Mouse (Mus musculus): ENCODE results near the gene Nr2f1.

Nr2f1 gene

DNA sequence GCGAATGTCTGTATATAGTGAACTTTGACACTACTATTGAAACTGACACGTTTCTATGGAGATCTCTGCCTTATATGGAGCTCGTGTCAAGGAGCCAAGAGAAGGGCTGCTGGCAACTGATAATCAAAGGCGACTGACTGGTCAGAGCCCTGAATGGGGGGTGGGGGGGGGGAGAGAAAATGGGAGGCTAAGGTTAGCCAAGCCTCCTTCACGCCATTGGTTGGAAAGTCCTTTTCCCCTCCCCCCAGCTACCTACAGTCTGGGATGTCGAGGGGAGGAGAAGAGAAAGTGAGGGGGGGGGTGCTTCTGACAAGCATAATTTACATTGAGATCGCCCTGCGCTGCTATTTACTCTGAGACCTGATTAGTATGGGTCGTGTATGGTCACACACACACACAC is 850 bp upstream of the Nr2f1 start:
- DNase-seq (ENCODE audit: low read depth, low spot score), result peak; percentile 96

DNA sequence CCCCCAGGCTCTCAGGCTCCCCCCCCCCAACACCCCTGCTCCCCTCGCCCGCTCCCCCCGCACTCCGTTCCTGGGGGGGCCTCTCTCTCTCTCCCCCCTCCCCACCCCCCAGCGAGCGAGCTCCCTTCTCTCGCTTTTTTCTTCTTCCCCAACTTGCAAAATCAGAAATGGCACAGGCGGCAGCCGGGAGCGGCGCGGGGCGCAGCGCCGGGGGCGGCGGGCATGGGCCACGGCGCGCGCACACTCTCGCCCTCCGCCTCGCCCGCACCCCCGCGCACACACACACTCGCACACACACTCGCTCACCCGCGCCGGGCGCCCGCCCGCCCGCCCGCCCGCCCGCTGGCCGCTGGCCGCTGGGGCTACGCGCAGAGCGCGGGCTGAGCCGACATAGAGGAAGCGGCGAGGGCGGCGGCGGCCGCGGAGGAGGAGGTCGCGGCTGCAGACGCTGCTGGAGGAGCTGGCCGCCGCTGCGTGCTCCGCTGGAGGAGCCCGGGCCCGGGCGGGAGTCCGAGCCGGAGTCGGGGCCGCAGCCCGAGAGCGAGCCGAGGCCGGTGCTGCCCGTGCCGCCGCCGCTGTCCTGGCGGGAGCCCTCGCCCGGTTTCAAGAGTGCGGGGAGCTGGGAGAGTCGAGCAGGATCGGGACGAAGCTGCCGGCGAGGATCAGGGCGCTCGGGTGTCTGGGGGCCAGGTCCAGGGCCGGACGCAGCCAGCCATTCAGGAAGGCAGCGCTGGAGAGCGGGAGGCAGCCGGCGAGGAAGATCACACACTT is 501 bp downstream of the Nr2f1 start:
- DNase-seq (ENCODE audit: low read depth, low spot score), result peak; percentile 67

DNA sequence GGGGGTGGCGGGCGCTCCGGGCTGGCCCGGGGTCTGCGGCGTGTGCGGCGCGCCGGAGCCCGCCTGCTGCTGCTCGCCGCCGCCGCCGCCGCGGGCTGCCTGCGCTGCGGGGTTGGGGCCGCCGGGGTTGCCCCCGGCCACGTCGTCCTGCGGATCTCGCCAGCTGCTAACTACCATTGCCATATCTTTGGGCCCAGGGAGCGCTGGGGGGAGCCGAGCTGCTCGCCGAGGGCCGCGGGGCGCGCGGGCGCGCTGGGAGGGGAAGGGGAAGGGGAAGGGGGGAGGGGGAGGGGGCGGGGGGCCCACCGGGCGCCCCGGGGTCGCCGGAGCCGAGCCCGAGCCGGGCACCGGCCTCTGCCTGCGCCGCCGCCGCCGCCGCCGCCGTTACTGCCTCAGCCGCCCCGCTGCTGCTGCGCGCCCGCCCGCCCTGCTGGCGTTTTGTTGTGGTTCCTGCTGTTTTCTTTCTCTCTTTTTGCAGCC is 1.1 kb downstream of the Nr2f1 start:
- DNase-seq (ENCODE audit: low read depth, low spot score), result no peak

DNA sequence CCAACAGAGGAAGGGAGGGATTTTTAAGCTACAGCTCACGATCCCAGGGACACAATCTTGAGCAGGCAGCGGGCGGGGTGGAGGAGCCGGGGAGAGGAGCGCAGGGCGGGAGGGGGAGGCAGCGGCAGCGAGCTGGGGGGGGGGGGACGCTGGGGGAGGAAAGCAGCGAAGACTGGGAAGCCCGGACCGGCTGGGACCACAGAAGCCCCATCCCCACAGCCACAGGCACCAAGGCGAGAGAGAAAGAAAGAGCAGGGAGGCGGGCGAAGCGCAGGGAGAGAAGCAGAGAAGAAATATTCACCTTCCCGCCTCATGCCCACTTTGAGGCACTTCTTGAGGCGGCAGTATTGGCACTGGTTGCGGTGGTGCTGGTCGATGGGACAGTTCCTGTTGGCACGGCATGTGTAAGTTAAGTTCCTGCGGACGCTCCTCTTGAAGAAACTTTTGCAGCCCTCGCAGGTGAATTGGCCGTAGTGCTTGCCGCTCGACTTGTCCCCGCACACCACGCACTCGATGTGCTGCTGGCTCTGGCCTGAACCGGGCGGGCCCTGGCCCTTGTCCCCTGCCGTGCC is 1.7 kb downstream of the Nr2f1 start:
- peak; percentile 80 for DNase-seq (ENCODE audit: low read depth, low spot score)

DNA sequence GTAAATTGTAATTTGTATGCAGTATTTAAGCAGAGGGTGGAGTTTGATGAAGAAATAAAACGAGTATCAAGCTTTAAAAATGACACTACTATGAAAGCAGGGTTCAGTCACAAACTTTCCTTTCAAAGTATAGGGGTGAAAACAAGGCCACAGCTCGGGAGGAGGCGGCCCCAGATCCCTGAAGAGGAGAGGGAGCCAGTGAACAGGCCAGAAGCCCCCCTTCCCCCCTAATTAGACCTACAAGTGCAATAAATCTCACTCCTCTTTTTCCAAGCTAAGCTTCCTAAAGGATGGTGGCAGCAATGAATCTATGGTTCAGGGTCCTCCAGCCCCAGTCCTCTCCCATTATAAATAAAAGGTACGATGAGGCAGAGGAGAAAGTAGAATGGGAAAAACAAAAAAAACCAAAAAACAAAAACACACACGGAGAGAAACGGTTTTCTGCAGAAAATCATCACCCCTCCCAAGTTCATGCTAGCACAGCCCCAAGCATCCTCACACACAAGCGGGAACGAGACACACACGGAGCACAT is 2.2 kb downstream of the Nr2f1 start:
- no peak for DNase-seq (ENCODE audit: low read depth, low spot score)

DNA sequence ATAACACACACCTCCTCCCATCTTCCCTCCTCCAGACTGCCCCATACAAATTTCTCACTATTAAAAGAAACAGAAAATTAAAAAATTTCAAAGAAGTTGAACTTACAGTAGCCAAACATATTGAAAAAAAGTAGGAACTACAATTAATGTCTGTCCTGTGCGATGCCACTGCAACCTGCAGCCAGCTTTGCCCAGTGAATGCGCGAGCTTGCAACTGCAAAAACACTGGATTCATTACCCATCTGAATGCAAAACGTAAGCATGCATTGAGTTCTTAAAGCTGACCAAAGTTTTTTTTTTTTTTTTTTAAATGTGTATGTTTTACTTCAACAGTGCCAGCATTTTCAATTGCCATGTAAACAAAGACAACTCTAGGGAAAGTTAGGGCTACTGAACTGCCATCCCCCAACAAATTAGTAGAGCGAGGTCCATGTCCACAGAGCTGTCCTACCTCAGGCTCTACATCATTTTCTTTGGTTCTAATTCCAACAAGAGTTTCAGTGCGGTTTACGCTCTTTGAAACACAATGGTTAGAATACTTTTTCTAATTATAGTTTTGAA is 3.2 kb downstream of the Nr2f1 start:
- peak; percentile 35 for DNase-seq (ENCODE audit: low read depth, low spot score)

DNA sequence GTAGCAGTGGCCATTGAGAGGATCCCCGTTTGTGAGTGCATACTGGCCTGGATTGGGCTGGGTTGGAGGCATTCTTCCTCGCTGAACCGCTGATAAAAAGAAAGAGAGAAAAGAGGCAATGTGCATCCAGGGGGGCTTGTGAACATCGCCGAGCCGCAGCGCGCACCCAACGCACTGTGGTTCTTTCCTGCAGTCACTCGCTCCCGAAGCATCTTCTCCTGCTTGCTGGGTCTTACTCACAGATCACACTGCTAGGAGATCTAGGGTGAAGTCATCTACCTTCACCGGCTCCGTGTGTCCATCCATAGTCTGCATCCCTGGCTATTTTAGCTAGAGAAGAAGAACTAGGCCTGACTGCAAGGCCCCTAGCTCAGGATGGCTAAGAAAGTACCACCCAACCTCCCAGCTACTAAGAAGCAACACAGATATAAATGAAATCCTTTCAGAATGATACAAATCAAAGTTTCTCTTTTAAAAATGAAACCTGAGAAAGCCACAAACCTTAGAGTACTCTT is 3.9 kb downstream of the Nr2f1 start:
- DNase-seq (ENCODE audit: low read depth, low spot score), result peak; percentile 46

DNA sequence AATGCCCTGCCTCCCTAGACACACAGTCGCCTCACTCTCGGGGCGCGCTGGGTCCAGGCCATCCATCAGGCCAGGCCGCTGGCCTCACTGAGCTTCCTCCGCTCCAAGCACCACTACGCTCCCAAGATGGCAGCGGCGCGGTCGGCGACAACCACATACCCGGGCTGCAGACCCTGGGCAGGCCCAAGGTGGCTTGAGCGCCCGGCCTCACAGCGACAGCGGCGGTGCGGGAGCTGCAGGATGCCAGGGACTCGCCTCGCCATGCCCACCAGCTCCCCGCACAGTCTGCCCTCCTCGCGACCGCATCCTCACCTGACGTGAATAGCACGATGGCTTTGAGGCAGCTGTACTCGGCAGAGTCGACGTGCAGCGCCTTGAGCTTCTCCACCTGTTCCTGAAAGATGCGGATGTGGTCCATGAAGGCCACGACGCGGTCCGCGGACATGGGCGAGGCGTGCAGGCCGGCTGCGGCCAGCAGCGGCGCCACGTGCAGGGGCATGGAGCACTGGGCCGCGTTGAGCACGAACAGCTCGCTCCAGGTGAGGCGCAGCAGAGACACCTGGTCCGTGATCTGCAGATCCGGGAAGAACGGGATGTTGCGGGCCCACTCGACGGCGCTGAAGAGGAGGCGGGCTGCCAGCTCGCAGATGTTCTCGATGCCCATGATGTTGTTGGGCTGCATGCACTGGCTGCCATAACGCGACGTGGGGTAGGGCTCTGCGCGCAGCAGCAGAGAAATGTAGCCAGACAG is 4.5 kb downstream of the Nr2f1 start:
- peak; percentile 67 for DNase-seq (ENCODE audit: low read depth, low spot score)

DNA sequence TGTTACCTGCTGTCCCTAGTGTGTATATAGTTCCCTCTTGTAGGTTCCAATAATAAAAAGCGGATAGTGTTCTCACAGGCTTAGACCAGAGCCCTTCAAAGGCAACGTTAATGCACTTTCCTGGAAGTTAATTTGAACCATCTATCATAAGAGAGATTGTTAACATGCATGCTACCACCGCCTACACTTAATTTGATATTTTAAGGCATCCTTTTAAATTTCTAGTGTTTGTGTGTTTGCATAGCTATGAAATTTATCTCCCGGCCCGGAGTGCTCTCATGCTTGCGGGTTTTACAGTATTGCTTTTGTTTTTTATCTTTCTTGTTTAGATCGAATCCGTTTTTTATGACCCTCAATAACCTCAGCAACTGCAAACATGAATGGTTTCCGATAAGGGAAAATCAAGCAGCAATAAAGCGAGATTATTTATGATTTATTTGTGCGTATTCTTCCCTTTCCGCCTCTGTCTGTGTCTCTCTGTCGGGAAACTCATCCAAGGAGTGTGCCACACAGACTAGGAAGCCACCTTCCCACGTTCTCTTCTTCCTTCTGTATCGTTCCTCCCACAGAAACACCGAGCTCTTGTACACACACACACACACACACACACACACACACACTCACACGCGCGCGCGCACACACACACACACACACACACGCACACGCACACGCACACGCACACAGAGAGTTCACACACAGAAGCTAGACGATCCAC is 5.3 kb downstream of the Nr2f1 start:
- peak; percentile 77 for DNase-seq (ENCODE audit: low read depth, low spot score)

DNA sequence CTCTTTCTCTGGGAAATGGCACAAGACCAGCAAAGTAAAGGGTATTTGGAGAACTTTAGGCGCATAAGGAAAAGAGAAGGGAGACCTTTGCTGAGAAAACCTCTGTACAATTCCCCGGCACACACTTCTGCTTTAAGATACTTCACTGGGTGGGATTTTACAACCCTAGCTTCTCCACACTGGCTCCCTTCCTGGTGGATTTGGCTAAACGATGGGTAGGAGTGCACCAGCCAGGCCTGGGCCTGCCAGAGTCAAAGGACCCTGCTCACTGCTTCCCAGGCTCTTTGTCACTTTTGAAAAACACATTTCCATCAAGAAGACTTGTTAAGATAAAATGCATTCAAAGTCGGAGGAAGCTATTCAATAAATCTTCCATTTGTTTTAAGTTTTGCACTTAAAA is 6.3 kb downstream of the Nr2f1 start:
- no peak for DNase-seq (ENCODE audit: low read depth, low spot score)

DNA sequence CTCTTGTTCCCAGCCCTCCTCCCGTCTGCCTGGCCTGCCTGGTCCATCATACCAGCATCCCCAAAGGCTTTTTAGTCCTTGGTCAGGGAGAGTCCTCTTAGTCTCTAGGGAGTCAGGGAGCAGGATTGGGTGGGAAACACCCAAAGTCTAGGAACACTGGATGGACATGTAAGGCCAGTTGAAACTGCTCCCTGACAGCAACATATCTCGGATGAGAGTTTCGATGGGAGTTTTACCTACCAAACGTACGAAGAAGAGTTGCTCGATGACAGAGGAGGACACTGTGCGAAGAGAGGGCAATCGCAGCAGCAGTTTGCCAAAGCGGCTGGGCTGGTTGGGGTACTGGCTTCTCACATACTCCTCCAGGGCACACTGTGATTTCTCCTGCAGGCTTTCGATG is 10.0 kb downstream of the Nr2f1 start:
- DNase-seq (ENCODE audit: low read depth, low spot score), result no peak

DNA sequence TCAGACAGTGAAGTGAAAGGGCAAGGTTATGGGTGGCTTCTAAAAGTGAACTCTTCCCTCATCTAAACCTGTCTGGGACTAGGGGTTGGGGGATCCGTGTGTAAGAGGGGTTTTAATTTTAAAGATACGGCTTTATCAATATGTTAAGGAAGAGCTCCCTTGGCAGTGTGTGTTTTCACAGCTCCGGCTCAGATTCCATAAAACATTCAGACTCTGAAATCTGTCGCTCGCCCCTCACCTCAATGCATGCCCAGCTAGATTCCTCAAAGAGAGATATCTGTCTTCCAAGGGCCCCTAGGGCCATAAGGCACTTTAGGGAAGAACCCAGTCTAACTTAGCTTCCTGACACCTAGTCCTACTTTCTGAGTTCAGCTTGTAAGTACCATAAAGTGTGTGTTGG is 11.7 kb downstream of the Nr2f1 start:
- DNase-seq (ENCODE audit: low read depth, low spot score), result no peak

DNA sequence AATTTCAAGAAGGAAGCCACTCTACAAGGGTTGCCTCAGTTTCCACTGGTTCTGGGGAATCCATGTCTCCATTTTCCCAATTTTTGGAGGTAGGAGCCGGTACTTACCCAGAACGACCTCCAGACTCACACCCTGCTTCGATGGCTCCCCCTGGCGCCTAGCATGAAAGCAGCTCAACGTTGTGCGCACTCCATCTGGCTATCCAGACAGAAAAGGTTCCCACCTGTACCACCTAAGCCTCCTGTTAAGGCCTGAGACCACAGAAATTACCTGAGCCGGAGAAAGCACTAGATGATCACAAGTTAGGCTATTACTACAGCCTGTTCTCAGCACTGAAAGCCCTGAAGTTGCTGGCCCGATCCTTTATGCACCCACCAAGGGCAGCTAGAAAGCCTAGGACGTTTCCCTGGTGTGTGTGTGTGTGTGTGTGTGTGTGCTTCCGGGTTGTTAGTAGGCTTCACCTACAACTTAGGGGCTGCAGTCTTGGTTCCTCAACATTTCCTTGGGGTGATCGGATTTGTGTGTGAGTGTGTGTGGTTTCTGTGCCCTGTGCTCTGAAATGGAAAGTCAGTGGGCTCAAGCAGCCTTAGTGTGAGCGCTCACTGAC is 13.1 kb downstream of the Nr2f1 start:
- DNase-seq (ENCODE audit: low read depth, low spot score), result no peak

DNA sequence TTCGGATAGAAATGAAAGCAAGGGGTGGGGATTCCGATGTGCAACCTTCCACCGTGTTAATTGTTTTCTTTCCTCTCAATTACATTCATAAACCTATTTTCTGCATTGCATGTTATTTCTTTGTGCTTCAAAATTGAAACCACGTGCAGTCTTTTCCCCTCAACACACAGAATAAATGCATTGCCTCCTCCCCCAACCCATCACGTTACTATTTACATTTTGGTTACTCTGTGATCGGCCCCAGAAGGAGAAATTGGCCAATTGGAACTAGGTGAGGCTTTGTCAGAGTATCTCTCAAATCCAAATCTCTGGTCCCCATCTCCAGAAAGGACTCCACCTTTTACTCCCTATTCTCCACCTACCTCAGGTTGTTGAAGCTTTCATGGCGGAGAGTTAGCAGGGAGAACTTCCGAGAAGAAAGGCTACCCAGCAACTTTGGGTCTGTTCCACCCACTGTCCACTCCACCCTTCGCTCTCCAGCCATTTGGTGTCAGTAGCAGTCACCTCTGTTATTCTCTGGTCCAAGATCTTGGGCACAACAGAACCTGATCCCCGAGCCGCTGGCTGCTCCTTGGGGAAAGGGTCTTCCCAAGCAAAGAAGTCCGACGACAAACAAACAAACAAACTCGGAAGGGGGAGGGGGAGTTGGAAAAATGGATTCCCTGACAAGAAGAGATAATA is 14.6 kb downstream of the Nr2f1 start:
- no peak for DNase-seq (ENCODE audit: low read depth, low spot score)

DNA sequence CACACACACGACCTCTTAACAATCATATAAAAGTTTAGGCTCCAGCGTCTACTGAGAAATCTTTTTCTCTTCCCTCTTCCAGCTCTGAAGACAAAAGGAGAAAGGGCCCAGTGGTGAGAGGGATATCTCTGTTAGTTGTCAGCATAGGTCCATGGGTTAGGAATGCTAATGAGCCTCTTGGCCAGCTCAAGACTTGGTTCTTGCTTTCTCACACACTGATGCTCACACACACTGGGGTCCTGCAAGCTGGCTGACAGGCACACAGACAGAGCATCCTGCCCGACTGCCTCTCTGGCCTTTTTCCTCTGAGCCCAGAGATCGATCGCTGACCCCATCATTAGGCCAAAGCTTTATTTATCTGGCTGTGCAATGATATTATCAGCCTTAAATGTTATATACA is 15.6 kb downstream of the Nr2f1 start:
- no peak for DNase-seq (ENCODE audit: low read depth, low spot score)

DNA sequence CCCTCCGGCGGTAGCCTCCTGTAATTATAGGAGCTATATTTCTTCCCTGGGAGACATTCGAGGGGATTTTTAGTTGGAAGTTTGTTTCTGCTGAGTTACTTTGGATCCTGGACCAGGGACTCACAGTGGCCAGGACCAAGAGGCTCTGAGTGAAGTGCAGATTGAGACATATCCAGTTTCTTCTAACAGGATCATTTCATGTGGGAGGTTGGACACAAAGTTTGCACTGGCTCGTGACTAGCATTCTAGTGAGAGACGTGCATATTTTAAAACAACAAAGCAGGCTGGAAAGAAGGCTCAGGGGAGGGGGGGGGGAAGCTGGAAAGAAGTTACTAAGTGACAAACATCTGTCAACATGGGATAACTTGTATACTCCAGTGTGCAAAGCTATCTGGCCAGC is 16.6 kb downstream of the Nr2f1 start:
- DNase-seq (ENCODE audit: low read depth, low spot score), result no peak

DNA sequence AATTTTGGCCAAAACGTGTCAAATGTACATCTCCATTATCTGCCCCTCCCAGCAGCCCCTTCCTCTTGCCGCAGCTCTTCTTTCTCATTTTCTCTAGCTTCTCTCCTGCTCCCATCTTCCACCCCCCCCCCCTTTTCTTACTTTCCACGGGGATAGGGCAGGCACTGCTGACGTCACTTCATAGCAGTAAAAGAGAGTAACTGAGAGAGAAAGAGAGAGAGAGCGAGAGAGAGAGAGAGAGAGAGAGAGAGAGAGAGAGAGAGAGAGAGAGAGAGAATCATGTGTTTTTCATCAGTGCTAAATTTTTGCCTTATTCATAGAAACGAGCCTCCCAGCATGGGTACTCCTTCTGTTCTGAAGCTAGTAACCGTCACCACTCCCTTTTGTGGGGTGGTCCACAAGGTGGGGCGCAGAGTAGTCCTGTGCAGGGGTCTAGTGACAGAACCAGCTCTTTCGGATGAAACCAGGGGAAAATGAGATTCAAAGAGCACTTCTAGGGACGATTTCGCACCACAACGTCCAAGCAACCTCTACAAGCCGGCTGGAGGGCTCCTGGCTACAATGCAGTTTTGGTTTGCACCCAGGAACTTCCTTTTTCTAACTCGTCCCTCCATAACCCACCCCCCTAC is 17.5 kb downstream of the Nr2f1 start:
- DNase-seq (ENCODE audit: low read depth, low spot score), result peak; percentile 84

DNA sequence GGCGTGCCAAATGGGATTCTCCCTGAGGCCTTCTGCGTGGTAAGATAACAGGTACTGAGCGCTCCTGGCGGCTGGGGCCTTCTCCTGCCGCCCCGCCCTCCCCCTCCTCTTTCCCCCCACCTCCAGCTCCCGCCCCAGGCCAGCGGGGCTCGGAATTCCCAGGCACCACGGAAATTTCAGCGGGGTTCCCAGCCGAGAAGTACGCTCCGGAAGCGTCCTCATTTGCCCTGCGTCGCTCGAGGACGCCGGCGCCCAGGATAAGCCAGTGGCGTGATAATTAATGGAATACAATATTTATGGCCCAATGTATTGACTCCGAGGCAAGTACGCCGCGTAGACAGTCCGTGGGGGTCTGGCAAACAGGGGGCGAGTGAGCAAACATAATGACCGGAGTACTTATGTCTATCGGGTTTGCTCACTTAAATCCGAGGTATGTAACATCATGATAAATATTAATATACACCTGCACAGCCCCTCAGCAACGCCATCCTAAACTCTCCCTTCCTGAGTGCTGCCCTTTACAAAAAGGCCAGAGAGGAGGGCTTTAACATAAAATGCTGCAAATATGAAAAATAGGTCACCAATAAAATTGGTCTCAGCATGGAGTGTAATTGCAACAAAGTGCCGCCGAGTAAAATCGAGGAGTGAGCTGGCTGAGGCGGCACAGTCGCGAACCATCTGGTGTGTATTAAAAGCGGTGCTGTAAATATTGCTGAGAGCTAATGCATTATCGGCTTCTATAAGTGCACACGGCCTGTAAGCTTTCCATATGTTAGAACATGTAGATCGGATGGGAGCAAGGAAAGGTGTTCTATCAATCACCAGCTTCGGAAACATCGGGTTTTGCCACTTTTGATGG is 18.3 kb downstream of the Nr2f1 start:
- peak; percentile 68 for DNase-seq (ENCODE audit: low read depth, low spot score)

DNA sequence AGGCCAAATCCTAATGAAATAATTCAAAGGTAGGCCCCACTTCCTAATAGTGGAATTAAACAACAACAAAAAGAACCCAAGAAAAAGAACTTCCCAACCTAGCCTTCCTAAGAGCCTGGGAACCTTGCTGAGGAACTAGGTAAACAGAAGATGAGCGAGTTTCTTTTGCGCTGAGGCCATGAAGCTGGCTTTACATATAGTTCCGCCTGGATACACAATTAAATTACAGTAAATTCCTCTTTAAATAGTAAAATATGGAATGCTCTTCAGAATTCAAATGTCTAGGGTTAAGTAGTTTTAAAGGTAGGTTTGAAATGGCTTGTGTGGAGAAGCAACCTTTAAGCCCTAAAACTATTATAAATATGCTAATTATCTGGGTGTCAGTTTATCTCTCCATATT is 19.3 kb downstream of the Nr2f1 start:
- no peak for DNase-seq (ENCODE audit: low read depth, low spot score)

Measured in brain, adult 2 months (tissue).